Mouse (Mus musculus) heart, postnatal 0 days (tissue): ENCODE data around the gene Col26a1.

Experiments
- CTCF ChIP-seq: IDR thresholded peaks from 2 replicates; pipeline ENCODE4 v1.5.1; 2016; ENCODE audit warnings: antibody characterized with exemption, control low read depth, low read depth
- EP300 ChIP-seq: IDR thresholded peaks from 2 replicates; pipeline ENCODE4 v1.6.1; 2016; ENCODE audit warnings: antibody characterized with exemption, low read depth

- TF ChIP-seq CTCF = no peak
- no peak for TF ChIP-seq EP300
These were observed 48.9 kb upstream of the Col26a1 start for GRCm38 (mm10) chr5:136931896-136932295.
